Mouse (Mus musculus) ES-Bruce4 (cell line): ENCODE measurements around the gene Astn2. TPM values are rescaled to one million over a fixed set of nuclear protein-coding genes. Genes with fewer than 3 reads are reported as not detected.

Experiments
- H3K27ac ChIP-seq: 2 replicates; pipeline ENCODE4 v1.5.1; 2012; ENCODE audit warnings: low read length, inconsistent platforms; ENCODE audit not compliant: insufficient read depth
- H3K27me3 ChIP-seq: 2 replicates; pipeline ENCODE4 v1.6.1; 2012; ENCODE audit warnings: mild to moderate bottlenecking, low read length, inconsistent platforms; ENCODE audit not compliant: control insufficient read depth, poor library complexity, insufficient read depth, severe bottlenecking
- H3K36me3 ChIP-seq: 2 replicates; pipeline ENCODE4 v1.6.1; 2012; ENCODE audit warnings: inconsistent platforms, mild to moderate bottlenecking, low read length, moderate library complexity; ENCODE audit not compliant: control insufficient read depth, poor library complexity, insufficient read depth, severe bottlenecking
- H3K4me1 ChIP-seq: one replicate; pipeline ENCODE4 v1.8.1; 2011; ENCODE audit warnings: low read length; ENCODE audit not compliant: control insufficient read depth, insufficient read depth
- H3K4me3 ChIP-seq: 2 replicates; pipeline ENCODE4 v1.5.1; 2011; ENCODE audit warnings: low read depth, mild to moderate bottlenecking, low read length
- H3K9ac ChIP-seq: 2 replicates; pipeline ENCODE4 v1.6.1; 2012; ENCODE audit warnings: low read depth, mild to moderate bottlenecking, inconsistent platforms; ENCODE audit not compliant: poor library complexity, severe bottlenecking
- H3K9me3 ChIP-seq: replicated peaks from 2 replicates; pipeline ENCODE4 v1.6.1; 2012; ENCODE audit warnings: mild to moderate bottlenecking, low read length, inconsistent platforms; ENCODE audit not compliant: control insufficient read depth, poor library complexity, insufficient read depth, severe bottlenecking
- CTCF ChIP-seq: IDR thresholded peaks from one replicate; pipeline ENCODE4 v1.8.1; 2011; ENCODE audit warnings: low read depth, low read length
- EP300 ChIP-seq: IDR thresholded peaks from 2 replicates; pipeline ENCODE4 v1.6.1; 2011; ENCODE audit warnings: low read depth, low read length; ENCODE audit not compliant: insufficient read depth
- POLR2A ChIP-seq: IDR thresholded peaks from one replicate; pipeline ENCODE4 v1.8.1; 2011; ENCODE audit warnings: low read length; ENCODE audit not compliant: insufficient read depth
- polyA plus RNA-seq: library from polyadenylated mRNA; stranded (reverse); fragments of >200 nt; gene quantifications from 2 replicates; pipeline ENCODE4 v1.2.4, GENCODE M21; 2011; ENCODE audit warnings: low read depth; ENCODE audit not compliant: missing spikeins, insufficient read depth, insufficient read length

The Astn2 gene
- polyA plus RNA-seq, 1 experiment, result not detected

DNA sequence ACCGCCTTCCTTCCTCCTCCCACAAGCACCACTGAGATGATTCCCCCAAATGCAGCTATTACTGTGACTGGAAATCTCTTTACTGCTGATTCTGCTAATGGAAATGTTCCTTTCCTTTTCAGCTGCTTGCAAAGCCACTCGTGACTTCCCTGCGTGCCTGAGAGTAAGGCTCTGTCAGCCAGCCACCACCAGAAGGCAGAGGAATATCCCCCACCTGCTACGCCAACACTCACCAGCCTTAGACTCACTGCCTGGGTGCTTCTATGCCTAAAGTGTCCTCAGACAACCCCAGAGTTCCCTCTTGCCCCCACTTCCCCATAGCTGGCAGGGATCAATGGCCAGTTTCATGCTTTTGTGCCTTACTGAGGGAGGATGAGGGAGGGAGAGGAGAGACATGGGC lies 11.1 kb downstream of the Astn2 start:
- H3K4me3 ChIP-seq, result no peak overlapping the region
- no peak overlapping the region for H3K9ac ChIP-seq
- no peaks in the 10 kb centered on the region for H3K27me3 ChIP-seq
- H3K9me3 ChIP-seq, result no peaks in the 10 kb centered on the region
- no peaks in the 10 kb centered on the region for H3K36me3 ChIP-seq
- no peak overlapping the region for H3K27ac ChIP-seq
- TF ChIP-seq POLR2A, result no peak
- TF ChIP-seq CTCF, result no peak
- TF ChIP-seq EP300, result no peak
- no peaks in the 10 kb centered on the region for H3K4me1 ChIP-seq

GRCm38 (mm10) chr4:66390480-66390879 lies 13.9 kb downstream of the Astn2 start:
- TF ChIP-seq CTCF (no peak), EP300 (no peak), POLR2A (no peak)
- no peaks in the 10 kb centered on the region for H3K27me3 ChIP-seq
- H3K27ac ChIP-seq, result no peak overlapping the region
- H3K9me3 ChIP-seq, result no peaks in the 10 kb centered on the region
- H3K4me1 ChIP-seq, result no peaks in the 10 kb centered on the region
- no peak overlapping the region for H3K4me3 ChIP-seq
- no peaks in the 10 kb centered on the region for H3K36me3 ChIP-seq
- no peak overlapping the region for H3K9ac ChIP-seq

DNA sequence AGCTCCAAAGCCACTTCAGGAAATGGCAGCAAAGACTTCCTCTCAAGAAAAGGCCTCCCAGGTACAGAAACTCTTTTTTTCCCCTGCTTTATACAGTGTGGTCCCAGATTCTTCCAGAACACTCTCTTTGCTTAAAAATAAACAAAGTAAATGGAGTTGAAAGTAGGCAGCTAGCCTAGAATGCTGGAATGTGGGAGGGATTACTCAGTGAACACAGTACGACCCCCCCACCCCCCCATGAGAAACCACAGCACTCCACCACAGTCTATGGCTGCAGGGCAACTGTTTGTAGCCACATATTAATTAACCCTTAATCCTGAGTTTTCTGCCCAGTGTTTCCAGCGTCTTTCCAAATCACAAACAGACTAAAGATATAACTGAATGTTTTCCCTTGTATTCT lies 25.8 kb downstream of the Astn2 start:
- no peak overlapping the region for H3K9ac ChIP-seq

DNA sequence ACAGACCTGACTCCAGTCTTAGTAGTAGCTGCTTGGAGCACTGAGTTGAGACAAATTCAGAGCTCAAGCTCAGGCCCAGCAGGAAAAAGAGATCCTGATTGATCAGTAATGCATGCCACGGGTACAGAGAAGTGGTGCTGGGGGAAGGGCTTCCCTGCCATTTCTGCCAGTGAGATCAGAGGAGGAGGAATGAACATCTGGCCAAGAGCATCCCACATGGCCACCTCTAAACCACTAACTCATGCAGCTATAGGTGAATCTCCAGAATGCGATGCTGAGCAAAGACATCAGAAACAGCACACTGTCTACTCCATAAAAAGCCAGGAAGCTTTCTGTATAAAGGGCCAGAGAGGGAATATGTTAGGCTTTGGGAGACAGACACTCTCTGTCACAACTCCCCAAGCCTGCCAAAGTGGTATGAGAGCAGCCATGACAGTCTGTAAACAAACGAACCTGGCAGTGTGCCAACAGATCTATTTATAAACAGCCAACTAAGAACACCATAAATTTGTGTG lies 33.8 kb downstream of the Astn2 start:
- Histone ChIP-seq H3K27me3 (no peaks in the 10 kb centered on the region), H3K9me3 (no peaks in the 10 kb centered on the region), H3K4me3 (no peak overlapping the region), H3K27ac (no peak overlapping the region), H3K36me3 (no peaks in the 10 kb centered on the region), H3K9ac (no peak overlapping the region), H3K4me1 (no peaks in the 10 kb centered on the region)
- TF ChIP-seq CTCF, result no peak
- TF ChIP-seq EP300, result no peak

More for the DNA sequence above, 25.8 kb downstream of the Astn2 start:
- H3K4me1 ChIP-seq, result no peaks in the 10 kb centered on the region
- no peaks in the 10 kb centered on the region for H3K9me3 ChIP-seq
- no peak overlapping the region for H3K4me3 ChIP-seq
- H3K27ac ChIP-seq, result no peak overlapping the region
- no peaks in the 10 kb centered on the region for H3K36me3 ChIP-seq
- H3K27me3 ChIP-seq, result no peaks in the 10 kb centered on the region; the same call in 1 of the 2 replicates
- TF ChIP-seq CTCF (no peak), EP300 (no peak), POLR2A (no peak)

GRCm38 (mm10) chr4:66365500-66365899 lies 38.9 kb downstream of the Astn2 start:
- TF ChIP-seq EP300 (no peak), POLR2A (no peak), CTCF (no peak)
- H3K27me3 ChIP-seq, result no peaks in the 10 kb centered on the region
- H3K4me1 ChIP-seq, result no peaks in the 10 kb centered on the region
- H3K36me3 ChIP-seq, result no peaks in the 10 kb centered on the region
- no peaks in the 10 kb centered on the region for H3K9me3 ChIP-seq
- H3K27ac ChIP-seq, result no peak overlapping the region
- no peak overlapping the region for H3K4me3 ChIP-seq
- H3K9ac ChIP-seq, result no peak overlapping the region

DNA sequence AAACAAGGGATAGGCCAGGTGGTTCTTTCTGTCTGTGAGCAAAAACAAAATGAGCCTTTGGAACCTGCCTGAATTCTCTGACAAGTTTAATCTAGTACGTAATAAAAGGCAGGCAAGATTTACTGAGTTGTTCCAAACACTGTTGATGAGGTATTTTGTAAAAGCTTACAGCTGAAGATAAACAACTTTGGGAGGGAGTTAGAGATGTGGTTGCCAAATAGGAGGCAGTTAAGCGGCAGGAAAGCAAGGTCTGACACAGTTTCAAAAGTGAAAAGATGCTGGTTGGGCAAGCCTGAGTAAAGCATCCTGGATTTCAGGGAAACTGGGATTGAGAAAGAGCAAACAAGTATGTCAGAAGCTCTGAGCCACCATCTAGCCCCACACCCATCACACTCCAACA lies 59.8 kb downstream of the Astn2 start:
- H3K4me1 ChIP-seq, result no peaks in the 10 kb centered on the region

More for the DNA sequence above, 59.8 kb downstream of the Astn2 start:
- TF ChIP-seq CTCF (no peak), EP300 (no peak), POLR2A (no peak)
- Histone ChIP-seq H3K9ac (no peak overlapping the region), H3K27me3 (no peaks in the 10 kb centered on the region), H3K9me3 (no peaks in the 10 kb centered on the region), H3K36me3 (no peaks in the 10 kb centered on the region), H3K27ac (no peak overlapping the region), H3K4me3 (no peak overlapping the region)
